Mouse (Mus musculus) erythroid progenitor cell, adult 5-6 weeks (primary cell): Measurements from ENCODE around the gene Cdc123. TPM values are rescaled to one million over a fixed set of nuclear protein-coding genes. Genes with fewer than 3 reads are reported as not detected.
"Not testable (repeated sequence)": the region's sequence is repeated elsewhere in the genome, so short reads cannot be mapped to it uniquely, and the experiment has no call there.

Source experiments
- ATAC-seq: replicated peaks from 2 replicates; pipeline ENCODE4 v1.8.0; 2016; ENCODE audit warnings: moderate number of reproducible peaks, mild to moderate bottlenecking, moderate TSS enrichment, inconsistent platforms; ENCODE audit not compliant: poor library complexity, low FRiP score, severe bottlenecking
- total RNA-seq, 2 experiments: library from RNA; stranded (forward) in 1 of 2; stranded (reverse) in 1 of 2; fragments of 150-400 nt in 1 of 2; fragments of 186-747, 209-891 nt in 1 of 2; gene quantifications; 2 replicates each; pipeline versions ENCODE4 v1.2.3 to v1.2.4; 2015 to 2017; ENCODE audit warnings: low replicate concordance in 2 of 2

The Cdc123 gene
- total RNA-seq, 2 experiments from 2014 or later, result 20.9 to 155 TPM

DNA sequence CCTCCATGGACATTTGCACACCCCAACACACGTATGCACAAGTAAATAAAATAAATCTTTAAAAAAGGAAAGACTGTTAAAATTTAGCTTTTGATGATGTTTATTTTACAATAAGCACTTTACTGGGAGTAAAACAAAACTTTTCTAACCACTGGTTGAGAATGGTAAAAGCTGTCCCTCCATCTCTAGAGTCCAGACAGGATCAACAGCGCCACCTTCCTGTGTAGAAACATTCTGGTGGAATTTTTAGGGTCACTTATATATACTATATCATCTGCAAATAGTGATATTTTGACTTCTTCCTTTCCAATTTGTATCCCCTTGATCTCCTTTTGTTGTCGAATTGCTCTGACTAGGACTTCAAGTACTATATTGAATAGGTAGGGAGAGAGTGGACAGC lies 38.8 kb downstream of the Cdc123 start:
- ATAC-seq, result not testable (repeated sequence)

DNA sequence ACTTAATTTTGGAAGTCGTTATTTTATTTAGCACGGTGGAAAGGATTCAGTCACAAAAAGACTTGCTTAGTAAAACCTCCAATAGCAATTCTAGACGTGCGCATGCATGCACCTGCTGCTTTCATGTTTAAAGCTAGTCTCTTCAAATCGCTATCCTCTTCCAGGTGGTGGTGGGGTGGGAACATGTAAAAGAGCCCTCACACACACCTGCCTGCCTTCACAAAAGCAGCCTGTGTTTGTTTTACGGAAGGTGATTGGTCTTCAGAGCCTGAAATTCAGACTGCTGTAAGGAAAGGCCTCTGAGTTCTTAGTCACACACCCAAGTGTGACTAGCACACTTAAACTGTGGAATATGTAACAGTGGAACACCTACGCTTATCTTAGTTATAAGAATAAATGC lies 39.7 kb downstream of the Cdc123 start:
- ATAC-seq, result no peak

DNA sequence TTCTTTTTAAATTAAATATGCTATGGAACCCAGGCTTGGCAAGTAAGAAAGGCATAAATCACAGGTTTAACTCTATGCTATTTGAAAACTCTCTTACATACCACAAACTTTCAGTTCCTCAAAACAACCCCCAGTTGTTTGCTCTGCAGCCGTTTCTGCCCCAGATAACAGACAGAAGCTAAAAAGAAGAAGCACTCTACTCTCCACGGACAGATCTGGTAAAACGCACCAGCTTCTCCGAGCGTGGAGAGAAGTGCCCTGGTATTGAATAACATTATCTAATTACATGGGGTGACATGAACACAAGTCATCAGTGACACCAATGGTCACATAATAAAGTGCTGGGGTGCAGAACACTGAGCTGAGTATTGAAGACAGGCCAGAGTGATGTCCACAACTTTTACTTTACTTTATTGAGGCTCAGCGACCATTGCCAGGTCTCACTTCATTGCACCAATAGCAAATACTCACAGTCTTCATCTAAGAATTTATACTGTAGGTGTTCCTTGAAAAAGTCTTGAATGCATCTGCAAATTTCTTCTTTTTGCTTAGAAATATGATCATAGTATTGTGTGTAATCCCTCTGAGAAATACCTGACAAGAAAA lies 40.4 kb downstream of the Cdc123 start:
- no peak for ATAC-seq

DNA sequence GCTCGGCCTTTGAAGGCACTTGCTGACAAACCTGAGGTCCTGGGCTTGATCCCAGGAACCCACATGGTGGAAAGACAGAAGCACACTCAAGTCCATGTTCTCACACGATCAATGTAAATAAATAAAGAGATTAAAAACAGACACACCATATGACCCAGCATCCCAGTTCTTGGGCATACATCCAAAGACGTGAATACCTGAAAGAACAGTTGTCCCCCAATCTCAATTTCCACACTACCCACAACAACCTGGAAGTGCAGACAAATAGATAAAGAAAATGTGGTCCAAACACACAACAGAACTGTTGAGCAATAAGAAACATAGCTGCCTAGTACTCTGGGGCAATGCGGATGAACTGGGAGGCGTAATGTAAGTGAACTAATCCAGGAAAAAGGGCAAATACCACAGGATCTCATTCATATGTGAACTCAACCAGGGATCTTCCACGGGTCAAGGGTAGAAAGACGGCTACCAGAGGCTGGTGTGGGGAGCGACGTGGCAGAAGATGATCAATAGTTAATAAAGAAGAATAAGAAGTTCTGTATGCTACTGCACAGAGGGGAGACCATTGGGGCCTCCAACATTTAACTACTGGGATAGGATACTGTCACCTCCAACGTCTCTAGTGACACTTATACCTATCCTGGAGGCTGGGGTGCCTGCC lies 42.9 kb downstream of the Cdc123 start:
- no peak for ATAC-seq

DNA sequence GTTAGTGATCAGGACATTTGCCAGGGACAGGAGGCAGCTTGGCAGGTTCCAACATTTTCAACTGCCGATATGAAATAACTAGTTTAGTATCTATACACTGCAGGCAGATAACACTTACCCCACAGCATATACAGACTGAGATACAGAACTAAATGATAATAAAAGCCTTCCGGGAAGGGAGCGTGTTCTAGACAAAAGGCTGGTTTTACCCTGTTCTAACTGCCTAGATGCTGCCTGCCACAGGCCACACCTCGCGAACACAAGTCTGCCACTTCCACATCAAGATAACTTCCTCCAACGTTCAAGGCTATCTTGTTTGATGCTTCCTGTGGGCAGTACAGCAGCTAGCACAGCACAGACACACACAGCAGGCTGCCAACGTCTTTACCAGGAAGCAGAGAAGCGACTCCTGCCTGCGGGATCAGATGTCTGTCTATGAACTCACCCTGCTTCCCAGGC lies 43.8 kb downstream of the Cdc123 start:
- peak; percentile 58; the same call in 1 of the 2 replicates for ATAC-seq

DNA sequence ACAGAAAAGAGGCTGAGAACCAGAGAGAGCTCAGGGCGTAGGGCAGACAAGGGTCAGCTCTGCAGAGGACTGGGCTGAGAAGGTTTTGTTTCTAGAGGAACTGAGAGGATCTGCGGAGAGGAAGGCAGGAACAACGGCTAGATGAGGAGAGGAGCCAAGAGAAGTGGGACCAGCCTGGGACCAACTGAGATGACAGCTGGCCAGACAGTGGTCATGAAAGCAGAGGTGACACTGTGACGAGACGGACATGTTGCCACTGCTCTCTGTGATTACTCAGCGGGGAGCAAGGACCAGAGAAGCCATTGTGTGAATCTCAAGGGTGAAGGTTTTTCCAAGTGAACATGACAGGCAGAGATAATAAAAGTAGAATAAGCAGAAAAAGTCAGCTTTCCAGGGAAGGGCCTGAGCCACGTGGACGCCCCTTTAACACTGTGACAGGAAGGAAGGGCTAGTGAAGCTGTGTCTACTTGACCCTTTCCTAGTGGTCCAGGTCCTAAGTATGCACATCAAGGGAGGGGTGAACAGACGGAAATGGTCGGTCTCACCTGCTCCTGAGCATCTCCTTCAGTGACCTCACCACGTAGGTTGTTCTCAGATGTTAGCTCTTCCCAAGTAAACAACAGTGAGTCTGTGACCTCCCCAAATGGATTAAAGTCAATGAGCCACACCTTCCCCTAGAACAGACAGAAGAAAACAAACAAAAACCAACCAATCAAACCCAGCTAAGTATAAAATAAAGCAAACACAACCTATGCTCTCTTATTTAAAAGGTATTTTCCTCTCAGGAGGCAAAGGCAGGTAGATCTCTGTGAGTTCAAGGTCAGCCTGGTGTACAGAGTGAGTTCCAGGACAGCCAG lies 46.9 kb downstream of the Cdc123 start:
- ATAC-seq, result no peak

DNA sequence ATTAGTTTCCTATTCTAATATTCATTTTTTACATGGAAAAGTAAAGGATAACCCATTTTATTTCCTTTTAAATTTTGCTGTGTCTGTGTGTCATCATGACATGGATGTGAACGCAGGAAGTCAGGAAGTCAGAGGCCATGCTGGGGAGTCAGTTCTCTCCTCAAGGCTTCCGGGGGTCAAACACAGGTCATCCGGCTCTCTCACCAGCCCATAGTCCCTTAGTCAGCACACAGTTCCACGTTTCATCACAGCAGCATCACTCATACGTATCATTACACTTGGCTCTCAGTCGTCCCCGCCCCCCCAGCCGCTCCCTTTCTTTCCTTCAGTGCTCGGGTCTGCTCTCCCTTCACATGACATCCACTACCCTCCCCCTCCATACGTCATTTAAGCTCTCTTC lies 51.2 kb downstream of the Cdc123 start:
- no peak for ATAC-seq

DNA sequence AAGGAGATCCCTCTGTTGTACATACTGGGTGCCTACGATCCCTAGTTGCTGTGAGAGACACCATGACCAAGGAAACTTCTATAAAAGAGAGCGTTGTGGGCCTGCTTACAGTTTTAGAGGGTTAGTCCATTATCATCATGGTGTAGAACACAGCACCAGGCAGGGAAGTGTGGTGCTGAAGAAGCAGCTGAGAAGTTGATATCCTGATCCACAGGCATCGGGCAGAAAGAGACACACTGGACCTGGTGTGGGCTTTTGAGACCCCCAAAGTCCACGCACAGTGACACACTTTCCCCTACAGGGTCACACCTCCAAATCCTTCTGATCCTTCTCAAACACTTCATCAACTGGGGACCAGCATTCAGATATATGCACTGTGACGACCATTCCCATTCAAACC lies 52.9 kb downstream of the Cdc123 start:
- no peak for ATAC-seq

DNA sequence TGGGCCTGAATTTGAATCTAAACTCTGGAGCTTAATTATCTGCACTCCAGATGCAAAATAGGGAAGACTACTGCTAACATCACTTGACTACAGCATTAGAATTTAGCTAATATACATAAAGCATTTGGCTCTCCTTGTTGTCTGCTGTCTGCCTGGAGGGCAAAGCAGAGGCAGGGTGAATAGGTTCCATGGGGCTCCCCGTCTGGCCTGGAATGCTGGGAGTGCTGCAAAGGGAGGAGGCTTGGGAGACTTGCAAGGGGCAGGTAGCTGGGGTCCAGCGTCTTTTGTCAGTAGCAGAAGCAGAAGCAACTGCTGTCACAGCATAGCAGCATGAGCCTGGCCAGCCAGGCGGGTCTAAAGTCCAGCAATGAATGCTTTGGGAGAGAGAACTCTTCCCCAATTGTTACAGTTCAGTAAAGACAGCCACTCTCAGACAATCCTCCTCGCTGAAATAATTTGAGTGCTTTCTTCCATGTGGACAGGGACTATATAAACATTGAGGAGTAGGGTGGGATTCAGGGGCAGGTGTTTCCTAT lies 55.3 kb downstream of the Cdc123 start:
- ATAC-seq, result no peak

DNA sequence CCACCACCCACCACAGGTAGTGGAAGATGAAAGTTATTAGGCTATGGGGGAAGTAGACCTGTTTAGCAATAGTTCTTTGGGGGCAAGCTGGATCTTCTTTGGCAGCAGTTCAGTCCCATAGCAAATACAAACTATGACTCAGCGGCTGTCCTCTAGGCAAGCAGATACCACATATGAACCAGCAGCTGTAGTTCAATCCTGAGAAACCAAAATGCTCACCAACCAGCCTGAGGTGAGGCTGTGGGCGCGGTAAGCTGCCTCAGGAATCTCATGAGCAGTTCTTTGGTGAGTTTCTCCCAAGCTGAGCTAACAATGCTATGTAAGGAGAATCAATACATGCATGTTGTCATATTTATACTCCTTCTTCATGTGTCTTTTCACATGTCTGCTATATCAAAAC lies 57.6 kb downstream of the Cdc123 start:
- ATAC-seq, result no peak

DNA sequence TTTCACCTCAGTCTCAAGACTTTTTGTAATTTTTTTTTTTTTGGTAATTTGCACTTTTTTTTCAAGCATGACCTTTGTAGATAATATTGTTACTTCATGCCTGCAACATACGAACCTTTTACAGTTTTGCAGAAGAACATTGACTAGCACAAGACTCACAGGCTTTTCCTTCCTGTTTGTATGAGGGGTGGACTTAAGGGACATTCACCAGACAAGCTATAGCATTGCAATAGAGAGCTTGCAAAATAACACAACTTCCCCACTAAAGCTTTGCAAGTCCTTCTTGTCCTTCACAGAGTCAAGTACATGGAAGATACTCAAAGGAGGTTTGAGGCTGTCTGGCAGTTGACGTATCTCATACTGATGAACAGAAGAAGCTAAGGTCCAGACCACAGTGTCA lies 72.5 kb downstream of the Cdc123 start:
- no peak for ATAC-seq

DNA sequence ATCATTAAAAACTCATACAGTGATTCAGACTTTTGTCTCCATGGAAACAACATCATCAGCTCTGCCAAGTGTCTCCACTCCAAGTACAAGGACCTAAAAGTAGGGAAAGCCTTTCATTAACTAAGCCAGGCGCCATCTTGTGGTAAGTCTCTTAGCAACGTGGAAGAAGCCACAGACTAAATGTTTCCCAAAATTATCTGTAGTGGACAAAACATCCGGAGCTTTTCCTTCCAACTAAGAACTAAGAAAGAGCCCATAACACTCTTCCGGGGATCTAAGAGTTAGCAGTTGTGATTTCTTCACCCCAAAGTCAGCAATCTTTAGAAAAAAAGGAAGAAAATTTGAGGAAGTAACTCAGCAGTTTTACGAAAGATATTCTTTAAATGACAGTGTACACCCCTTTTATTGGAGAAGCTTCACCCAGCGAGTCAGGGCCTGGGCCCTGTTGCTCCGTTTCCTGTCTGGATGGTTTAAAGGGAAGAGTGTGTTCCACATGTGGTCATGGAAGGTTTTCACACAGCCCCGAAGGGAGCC lies 74.2 kb downstream of the Cdc123 start:
- ATAC-seq, result no peak

DNA sequence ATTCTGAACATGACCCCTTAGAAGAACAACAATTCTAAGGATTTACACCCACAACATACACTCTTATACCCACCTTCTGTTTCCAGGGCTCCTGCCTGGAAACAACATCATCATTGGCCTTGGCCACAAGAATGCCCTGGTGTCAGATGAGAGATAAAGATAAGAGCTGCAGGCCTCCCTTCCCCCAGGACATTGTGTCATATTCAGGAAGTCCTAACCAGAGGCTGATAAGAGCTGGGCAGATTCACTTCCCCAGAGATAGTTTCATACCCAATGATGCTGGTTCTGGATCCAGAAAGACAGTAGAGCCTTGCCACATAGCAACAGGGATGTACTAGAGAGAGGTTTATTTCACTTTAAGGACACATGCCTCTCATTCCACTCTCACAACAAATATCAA lies 75.3 kb downstream of the Cdc123 start:
- no peak for ATAC-seq

DNA sequence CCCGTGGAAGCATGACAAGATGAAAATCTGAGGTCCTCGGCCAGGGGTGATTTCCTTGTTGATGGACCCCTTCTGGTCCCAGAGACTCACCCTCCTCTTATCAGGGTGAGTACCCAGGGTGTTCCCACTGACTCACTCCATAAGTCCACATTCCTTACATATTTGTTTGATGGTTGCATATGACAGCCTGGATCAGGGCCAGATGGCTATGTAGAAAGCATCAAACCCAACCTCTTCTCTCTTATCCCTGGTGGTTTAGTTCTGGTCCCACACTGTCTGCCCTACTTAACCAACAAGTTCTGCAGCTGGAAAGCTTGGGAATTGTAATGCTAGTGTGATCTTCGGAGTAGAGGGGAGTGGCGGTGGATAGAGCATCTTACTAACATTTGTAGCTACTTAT lies 76.0 kb downstream of the Cdc123 start:
- ATAC-seq, result no peak

DNA sequence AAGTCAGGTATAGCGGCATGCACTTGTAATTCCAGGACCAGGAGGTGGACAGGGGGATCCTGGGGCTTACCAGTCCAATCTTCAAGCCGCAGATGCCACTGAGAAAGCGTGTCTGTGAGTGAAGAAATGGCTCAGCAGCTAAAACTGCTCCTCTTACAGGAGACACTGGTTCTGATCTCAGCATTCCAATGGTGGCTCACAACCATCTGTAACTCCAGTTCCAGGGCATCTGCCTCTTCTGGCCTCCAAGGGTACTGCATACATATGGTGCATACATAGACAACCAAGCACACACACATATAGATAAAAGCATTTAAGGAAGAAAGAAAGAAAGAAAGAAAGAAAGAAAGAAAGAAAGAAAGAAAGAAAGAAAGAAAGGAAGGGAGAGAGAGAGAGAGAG lies 82.9 kb downstream of the Cdc123 start:
- ATAC-seq, result no peak

DNA sequence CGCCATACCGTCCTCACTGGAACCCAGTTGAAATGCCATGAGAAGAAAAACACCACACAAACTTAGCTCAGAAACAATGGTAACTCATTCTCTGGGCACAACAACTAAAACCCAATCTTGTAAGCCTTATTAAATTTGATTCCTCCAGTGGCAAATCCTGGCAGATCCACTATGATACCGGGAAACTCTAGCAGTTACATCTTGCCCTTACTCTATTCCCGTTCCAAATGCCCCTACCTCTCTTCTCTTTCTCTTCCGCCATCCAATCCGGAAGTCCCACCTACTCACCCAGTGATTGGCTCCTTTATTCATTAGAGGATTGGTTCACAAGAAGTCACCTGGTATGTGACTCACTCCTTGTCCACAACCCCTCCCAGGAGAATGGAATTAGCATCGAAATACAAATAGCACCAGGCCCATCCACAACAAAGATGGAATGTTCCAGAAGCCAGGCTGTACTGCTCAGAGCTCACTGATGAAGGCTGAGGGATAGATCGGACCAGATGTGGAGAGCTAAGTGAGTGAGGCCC lies 84.4 kb downstream of the Cdc123 start:
- no peak for ATAC-seq

DNA sequence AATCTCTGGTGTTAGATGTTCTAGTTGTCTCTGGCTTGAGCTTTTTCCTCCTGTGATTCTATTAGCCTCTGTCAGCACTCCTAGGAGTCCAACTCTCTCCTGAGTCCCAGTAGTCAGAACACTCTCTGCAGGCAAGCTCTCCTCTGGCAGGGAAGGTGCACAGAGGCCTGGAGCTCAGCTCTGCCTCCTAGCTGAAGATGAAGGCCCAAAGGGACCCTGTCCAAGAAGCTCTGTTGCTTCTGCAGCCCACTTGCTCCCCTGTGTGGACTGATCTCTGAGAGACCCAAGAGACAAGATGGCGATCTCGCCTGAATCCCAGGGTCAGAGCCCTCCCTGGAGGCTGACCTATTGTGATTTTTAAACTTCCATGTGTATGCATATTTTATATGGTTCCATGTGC lies 86.4 kb downstream of the Cdc123 start:
- no peak for ATAC-seq

DNA sequence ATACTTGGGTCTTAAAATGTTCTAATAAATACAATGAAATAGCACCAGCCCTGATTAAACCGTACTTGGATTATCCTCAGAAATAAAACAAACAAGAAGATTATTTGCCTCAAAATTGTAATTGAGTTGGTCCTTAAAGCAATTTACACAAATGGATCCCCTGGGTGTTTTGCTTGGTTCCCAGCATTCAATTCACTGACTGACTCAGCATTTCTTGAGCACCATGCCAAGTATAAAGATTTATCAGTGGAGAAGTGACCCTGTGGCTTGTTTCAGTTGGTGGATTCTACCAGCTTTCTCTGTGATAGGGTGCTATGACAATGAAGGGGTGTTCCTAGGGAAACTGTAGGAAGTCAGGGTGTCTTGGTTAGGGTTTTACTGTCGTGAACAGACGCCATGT lies 94.1 kb downstream of the Cdc123 start:
- no peak for ATAC-seq

DNA sequence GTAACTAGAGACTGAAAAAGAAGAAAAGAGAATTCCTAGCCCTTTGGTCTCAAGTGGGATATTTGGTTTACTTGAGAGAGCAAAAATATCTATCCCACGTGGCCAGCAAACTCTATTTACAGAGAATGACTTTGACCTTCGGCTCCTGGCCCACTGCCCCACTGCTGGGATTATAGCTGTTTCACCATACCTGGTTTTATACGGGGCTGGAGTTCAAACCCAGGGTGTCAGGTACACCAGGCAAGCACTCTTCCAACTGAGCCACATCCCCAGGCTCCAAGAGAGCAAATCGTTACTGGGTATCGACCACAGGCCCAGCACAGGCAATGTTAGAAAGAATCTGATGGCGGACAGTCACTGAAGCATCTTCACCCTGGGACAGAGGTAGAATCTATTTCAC lies 95.8 kb downstream of the Cdc123 start:
- ATAC-seq, result no peak

DNA sequence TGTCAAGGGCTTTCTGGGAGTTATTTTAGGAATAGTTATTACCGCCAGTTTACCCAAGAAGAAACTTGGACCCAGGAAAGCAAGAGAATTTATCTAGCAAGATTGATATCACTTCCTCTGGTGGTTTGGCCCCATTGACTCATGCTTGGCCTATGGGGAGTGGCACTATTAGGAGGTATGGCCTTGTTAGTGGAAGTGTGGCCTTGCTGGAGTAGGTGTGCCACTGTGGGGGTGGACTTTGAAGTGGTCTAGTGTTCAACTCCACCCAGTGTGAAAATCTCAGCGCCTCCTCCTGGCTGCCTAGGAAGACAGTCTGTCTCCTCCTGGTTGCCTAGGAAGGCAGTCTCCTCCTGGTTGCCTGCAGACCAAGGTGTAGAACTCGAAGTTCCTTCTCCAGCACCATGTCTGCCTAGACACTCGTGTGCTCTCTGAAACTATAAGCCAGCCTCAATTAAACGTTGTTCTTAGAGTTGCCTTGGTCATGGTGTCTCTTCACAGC lies 97.4 kb downstream of the Cdc123 start:
- no peak for ATAC-seq
